Mouse (Mus musculus): ENCODE measurements around the gene Cmip.

- no peak for TF ChIP-seq MYOG (IDR thresholded peaks at IDR 0.05; ENCODE audit: control insufficient read depth in 1 of 3, insufficient read depth in 1 of 3, insufficient read length in 2 of 3, low read depth in 2 of 3)
- no peak for TF ChIP-seq MAX (IDR thresholded peaks at IDR 0.05; ENCODE audit: low read depth)
- no peak for TF ChIP-seq MYOD1 (IDR thresholded peaks at IDR 0.05; ENCODE audit: control insufficient read depth in 1 of 3, insufficient read length in 2 of 3, low read depth in 2 of 3)
- TF ChIP-seq POLR2A (IDR thresholded peaks at IDR 0.05; ENCODE audit: insufficient read length, low read depth), result no peak
- TF ChIP-seq USF1 (IDR thresholded peaks at IDR 0.05; ENCODE audit: low read depth), result no peak
Measured at GRCm38 (mm10) chr8:117436786-117437185, 179.9 kb downstream of the Cmip start.
